Mouse (Mus musculus) megakaryocyte, adult 5-6 weeks (primary cell): Measurements from ENCODE around the gene Sphk2. TPM values are rescaled to one million over a fixed set of nuclear protein-coding genes. Genes with fewer than 3 reads are reported as not detected.

ENCODE experiments used
- ATAC-seq: 2 replicates; pipeline ENCODE4 v1.8.0; 2016; ENCODE audit warnings: mild to moderate bottlenecking, inconsistent platforms; ENCODE audit not compliant: poor library complexity, severe bottlenecking
- total RNA-seq, 2 experiments: library from RNA; stranded (forward) in 1 of 2; stranded (reverse) in 1 of 2; fragments of 153-499, 151-499 nt in 1 of 2; fragments of 221-1000, 200-1000 nt in 1 of 2; gene quantifications; 2 replicates each; pipeline versions ENCODE4 v1.2.3 to v1.2.4; 2015 to 2017

Gene Sphk2
- total RNA-seq, 2 experiments from 2014 or later: 13.7 to 14.6 TPM

DNA sequence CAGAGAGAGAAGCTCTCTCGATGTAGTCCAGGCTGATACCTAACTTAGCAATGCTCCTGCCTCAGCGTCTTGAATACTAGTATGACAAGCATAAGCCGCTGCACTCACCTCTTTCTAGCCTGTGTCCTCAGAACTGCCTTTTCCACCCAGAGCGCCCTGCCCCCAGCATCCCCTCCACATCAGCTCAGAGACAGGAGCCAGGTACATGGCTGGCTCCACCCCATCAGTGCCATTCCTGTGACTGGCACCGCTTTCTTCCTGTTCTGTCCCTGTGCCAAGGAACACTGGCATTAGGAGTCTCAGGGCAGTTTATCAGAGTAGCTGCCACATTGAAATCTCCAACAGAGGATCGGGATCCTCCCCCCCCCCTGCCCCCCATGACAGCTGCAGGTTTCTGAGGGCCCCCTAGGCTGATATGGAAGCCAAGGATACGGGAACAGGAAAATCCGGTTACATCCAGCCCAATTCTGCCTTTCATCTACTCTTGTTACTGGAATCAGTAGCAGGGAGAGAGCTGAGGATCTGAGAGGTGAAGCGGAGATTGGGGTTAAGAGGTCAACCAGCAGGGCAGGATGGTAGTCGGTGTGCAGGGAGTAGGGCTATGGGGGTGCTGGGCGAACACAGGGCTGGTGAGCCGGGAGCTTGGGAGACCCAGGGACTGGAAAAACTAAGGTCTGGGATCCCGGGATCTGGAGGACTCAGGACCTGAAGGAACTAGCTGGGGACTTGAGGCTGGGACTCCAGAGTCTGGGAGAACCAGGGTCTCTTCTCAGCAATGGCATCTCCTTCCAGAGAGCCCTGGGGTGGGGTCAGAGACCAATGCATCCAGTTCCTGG is 52.3 kb downstream of the Sphk2 start:
- ATAC-seq: no peak

DNA sequence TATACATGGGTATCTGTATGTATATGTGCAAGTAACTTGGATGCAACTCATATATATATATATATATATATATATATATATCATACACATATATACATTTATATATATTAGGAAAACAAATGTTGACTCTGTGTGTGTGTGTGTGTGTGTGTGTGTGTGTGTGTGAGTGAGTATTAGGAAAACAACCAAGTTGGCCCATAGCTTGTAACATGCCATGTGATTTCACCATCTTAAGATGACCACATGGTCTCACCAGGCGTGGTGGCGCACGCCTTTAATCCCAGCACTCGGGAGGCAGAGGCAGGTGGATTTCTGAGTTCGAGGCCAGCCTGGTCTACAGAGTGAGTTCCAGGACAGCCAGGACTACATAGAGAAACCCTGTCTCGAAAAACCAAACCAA is 56.1 kb downstream of the Sphk2 start:
- peak; percentile 46; the same call in 1 of the 2 replicates for ATAC-seq

DNA sequence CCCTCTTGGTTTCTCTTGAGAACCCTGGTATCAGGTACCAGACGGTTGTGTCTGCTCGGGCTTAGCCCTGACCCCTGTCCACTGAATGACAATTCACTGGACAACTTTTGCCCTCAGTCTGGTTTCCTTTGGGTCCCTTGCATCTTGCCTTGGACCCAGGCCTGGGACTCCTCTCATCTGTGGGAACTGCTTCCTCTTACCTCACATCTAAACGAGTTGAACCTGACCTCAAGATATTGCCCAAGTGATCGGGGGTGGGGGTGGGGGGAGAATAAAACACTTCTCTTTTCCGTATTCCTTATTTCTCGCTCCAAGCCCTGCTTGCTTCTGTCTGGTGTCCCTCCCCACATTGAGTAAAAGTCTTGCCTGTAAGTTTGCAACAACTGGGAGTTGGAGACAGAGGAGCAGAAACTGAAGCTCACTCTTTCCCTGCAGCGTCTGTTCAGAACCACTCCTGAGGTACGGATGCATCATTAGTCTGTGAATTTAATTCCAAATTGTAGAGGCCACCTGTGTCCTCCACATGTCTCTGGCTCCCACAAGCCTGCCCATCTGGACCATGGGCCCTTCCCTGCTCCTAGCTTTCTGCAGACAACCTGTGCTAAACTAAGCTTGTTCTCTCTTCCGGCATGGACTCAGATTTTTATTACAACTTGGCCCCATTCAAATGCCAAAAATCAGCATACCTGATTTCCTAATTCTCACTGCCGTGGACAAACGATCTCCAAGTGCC is 56.9 kb downstream of the Sphk2 start:
- ATAC-seq: peak; percentile 97

Other genes with a start within 250 kb of the Sphk2 start
Only the 30 nearest of the 32 such genes appear.
- 15.5 and 18.3 TPM in 2 replicates for gene Dhdh, start 229.2 kb downstream of the Sphk2 start, total RNA-seq (2015)
- gene Dhdh, start 229.2 kb downstream of the Sphk2 start, total RNA-seq (2017): 14.2 and 16.0 TPM in 2 replicates
- gene Nucb1, start 207.6 kb downstream of the Sphk2 start, total RNA-seq (2015): 54.9 and 59.1 TPM in 2 replicates
- gene Nucb1, start 207.6 kb downstream of the Sphk2 start, total RNA-seq (2017): 178 and 199 TPM in 2 replicates
- gene Ppp1r15a, start 191.7 kb downstream of the Sphk2 start, total RNA-seq (2015): 29.2 and 39.1 TPM in 2 replicates
- 50.0 and 64.7 TPM in 2 replicates for gene Ppp1r15a, start 191.7 kb downstream of the Sphk2 start, total RNA-seq (2017)
- not detected in 2 replicates for gene Plekha4, start 191.7 kb downstream of the Sphk2 start, total RNA-seq (2015)
- 0.24 TPM in 1 of 2 replicates, not detected in the other for gene Plekha4, start 191.7 kb downstream of the Sphk2 start, total RNA-seq (2017)
- 0.25 TPM in 1 of 2 replicates, not detected in the other for gene Hsd17b14, start 163.1 kb downstream of the Sphk2 start, total RNA-seq (2015)
- gene Hsd17b14, start 163.1 kb downstream of the Sphk2 start, total RNA-seq (2017): not detected in 2 replicates
- 24.6 and 26.6 TPM in 2 replicates for gene Bcat2, start 147.8 kb downstream of the Sphk2 start, total RNA-seq (2015)
- gene Bcat2, start 147.8 kb downstream of the Sphk2 start, total RNA-seq (2017): 16.7 and 24.1 TPM in 2 replicates
- not detected in 2 replicates for gene Fgf21, start 102.5 kb downstream of the Sphk2 start, total RNA-seq (2015)
- gene Fgf21, start 102.5 kb downstream of the Sphk2 start, total RNA-seq (2017): not detected in 2 replicates
- gene Fut1, start 100.7 kb downstream of the Sphk2 start, total RNA-seq (2015): not detected in 2 replicates
- gene Fut1, start 100.7 kb downstream of the Sphk2 start, total RNA-seq (2017): not detected in 2 replicates
- not detected in 2 replicates for gene Izumo1, start 96.2 kb downstream of the Sphk2 start, total RNA-seq (2015)
- 0.22 TPM in 1 of 2 replicates, not detected in the other for gene Izumo1, start 96.2 kb downstream of the Sphk2 start, total RNA-seq (2017)
- 0.20 TPM in 1 of 2 replicates, not detected in the other for gene Rasip1, start 90.5 kb downstream of the Sphk2 start, total RNA-seq (2015)
- 0.29 TPM in 1 of 2 replicates, not detected in the other for gene Rasip1, start 90.5 kb downstream of the Sphk2 start, total RNA-seq (2017)
- gene Mamstr, start 78.0 kb downstream of the Sphk2 start, total RNA-seq (2015): not detected in 2 replicates
- 0.53 TPM in 1 of 2 replicates, not detected in the other for gene Mamstr, start 78.0 kb downstream of the Sphk2 start, total RNA-seq (2017)
- gene Fut2, start 51.6 kb downstream of the Sphk2 start, total RNA-seq (2015): not detected in 2 replicates
- not detected in 2 replicates for gene Fut2, start 51.6 kb downstream of the Sphk2 start, total RNA-seq (2017)
- not detected in 2 replicates for gene Ntn5, start 34.0 kb downstream of the Sphk2 start, total RNA-seq (2015)
- not detected in 2 replicates for gene Ntn5, start 34.0 kb downstream of the Sphk2 start, total RNA-seq (2017)
- gene Sec1, start 23.6 kb downstream of the Sphk2 start, total RNA-seq (2015): not detected in 2 replicates
- gene Sec1, start 23.6 kb downstream of the Sphk2 start, total RNA-seq (2017): not detected in 2 replicates
- not detected in 2 replicates for gene Car11, start 18.2 kb downstream of the Sphk2 start, total RNA-seq (2015)
- gene Car11, start 18.2 kb downstream of the Sphk2 start, total RNA-seq (2017): not detected in 2 replicates
- 3.3 and 4.1 TPM in 2 replicates for gene Dbp, start 12.9 kb downstream of the Sphk2 start, total RNA-seq (2015)
- 3.9 and 5.9 TPM in 2 replicates for gene Dbp, start 12.9 kb downstream of the Sphk2 start, total RNA-seq (2017)
- 1,249 and 1,272 TPM in 2 replicates for gene Rpl18, start 2.5 kb downstream of the Sphk2 start, total RNA-seq (2015)
- 1,058 and 1,261 TPM in 2 replicates for gene Rpl18, start 2.5 kb downstream of the Sphk2 start, total RNA-seq (2017)
- gene Fam83e, start 3.2 kb upstream of the Sphk2 start, total RNA-seq (2015): 0.18 and 0.29 TPM in 2 replicates
- 0.12 and 0.22 TPM in 2 replicates for gene Fam83e, start 3.2 kb upstream of the Sphk2 start, total RNA-seq (2017)
- not detected in 2 replicates for gene Spaca4, start 7.8 kb upstream of the Sphk2 start, total RNA-seq (2015)
- gene Spaca4, start 7.8 kb upstream of the Sphk2 start, total RNA-seq (2017): not detected in 2 replicates
- 0.09 TPM in 1 of 2 replicates, not detected in the other for gene Lmtk3, start 65.7 kb upstream of the Sphk2 start, total RNA-seq (2015)
- gene Lmtk3, start 65.7 kb upstream of the Sphk2 start, total RNA-seq (2017): not detected in 2 replicates
- not detected in 2 replicates for gene Sult2b1, start 66.7 kb upstream of the Sphk2 start, total RNA-seq (2015)
- gene Sult2b1, start 66.7 kb upstream of the Sphk2 start, total RNA-seq (2017): not detected in 2 replicates
- gene Cyth2, start 96.6 kb upstream of the Sphk2 start, total RNA-seq (2015): 23.9 and 28.1 TPM in 2 replicates
- gene Cyth2, start 96.6 kb upstream of the Sphk2 start, total RNA-seq (2017): 41.4 and 44.2 TPM in 2 replicates
- not detected in 2 replicates for gene Kcnj14, start 106.8 kb upstream of the Sphk2 start, total RNA-seq (2015)
- gene Kcnj14, start 106.8 kb upstream of the Sphk2 start, total RNA-seq (2017): 0.16 TPM in 1 of 2 replicates, not detected in the other
- 3.5 and 6.5 TPM in 2 replicates for gene Grwd1, start 112.9 kb upstream of the Sphk2 start, total RNA-seq (2015)
- 2.6 and 3.9 TPM in 2 replicates for gene Grwd1, start 112.9 kb upstream of the Sphk2 start, total RNA-seq (2017)
- gene Kdelr1, start 154.8 kb upstream of the Sphk2 start, total RNA-seq (2015): 144 and 148 TPM in 2 replicates
- gene Kdelr1, start 154.8 kb upstream of the Sphk2 start, total RNA-seq (2017): 70.0 and 72.5 TPM in 2 replicates
- 0.14 and 0.16 TPM in 2 replicates for gene Grin2d, start 160.4 kb upstream of the Sphk2 start, total RNA-seq (2015)
- 0.04 and 0.07 TPM in 2 replicates for gene Grin2d, start 160.4 kb upstream of the Sphk2 start, total RNA-seq (2017)
- gene Syngr4, start 178.7 kb upstream of the Sphk2 start, total RNA-seq (2015): 1.2 and 1.4 TPM in 2 replicates
- not detected in 2 replicates for gene Syngr4, start 178.7 kb upstream of the Sphk2 start, total RNA-seq (2017)
- 1.9 and 8.0 TPM in 2 replicates for gene Tmem143, start 178.9 kb upstream of the Sphk2 start, total RNA-seq (2015)
- 5.8 TPM in 2 replicates for gene Tmem143, start 178.9 kb upstream of the Sphk2 start, total RNA-seq (2017)
- 661 and 761 TPM in 2 replicates for gene Emp3, start 203.4 kb upstream of the Sphk2 start, total RNA-seq (2015)
- 564 and 565 TPM in 2 replicates for gene Emp3, start 203.4 kb upstream of the Sphk2 start, total RNA-seq (2017)
- gene Ccdc114, start 206.1 kb upstream of the Sphk2 start, total RNA-seq (2015): 0.84 and 3.3 TPM in 2 replicates
- gene Ccdc114, start 206.1 kb upstream of the Sphk2 start, total RNA-seq (2017): 3.2 and 3.4 TPM in 2 replicates